8 mouse cellular contexts compared by ENCODE assay signal in genomic region chr8:126596721-126597120, GRCm38 (mm10). TPM values are rescaled to one million over a fixed set of nuclear protein-coding genes. Genes with fewer than 3 reads are reported as not detected.
DNase-seq lines count a peak whose midpoint lies in the region; ATAC-seq and TF ChIP-seq lines count a peak whose summit lies in the region.

No protein-coding gene starts in this region.

- H3K9ac ChIP-seq in heart, postnatal 0 days (replicated peaks; ENCODE audit: low read depth, low read length): 0 out of 2 replicates have a peak overlapping the region, but pooled peaks have one; percentile 60
- peak overlapping the region; percentile 5; the same call in 1 of the 2 replicates for H3K9ac ChIP-seq in liver, postnatal 0 days (replicated peaks)

- peak overlapping the region; percentile 76 for H3K4me2 ChIP-seq in heart, postnatal 0 days (ENCODE audit: low read depth, low read length)
- H3K4me2 ChIP-seq in liver, postnatal 0 days (ENCODE audit: low read depth, low read length): peak overlapping the region; percentile 78

- no peaks in the 10 kb centered on the region for H3K27me3 ChIP-seq in G1E (ENCODE audit: insufficient read depth, low read length)
- no peaks in the 10 kb centered on the region for H3K27me3 ChIP-seq in heart, postnatal 0 days (ENCODE audit: control insufficient read depth, insufficient read depth, low read length)
- no peaks in the 10 kb centered on the region for H3K27me3 ChIP-seq in liver, postnatal 0 days (ENCODE audit: insufficient read depth, low read length)

- peak overlapping the region; percentile 99; the same call in 1 of the 2 replicates for H3K4me3 ChIP-seq in G1E (ENCODE audit: low read depth, low read length)
- H3K4me3 ChIP-seq in heart, postnatal 0 days (ENCODE audit: low read depth, low read length): 0 out of 2 replicates have a peak overlapping the region, but pooled peaks have one; percentile 70
- H3K4me3 ChIP-seq in liver, postnatal 0 days (ENCODE audit: low read depth, low read length): no peak overlapping the region

- TF ChIP-seq CTCF in G1E (IDR thresholded peaks at IDR 0.05; ENCODE audit: low read depth, low read length): no peak
- no peak for TF ChIP-seq CTCF in heart, postnatal 0 days (IDR thresholded peaks at IDR 0.05; ENCODE audit: low read depth)
- TF ChIP-seq CTCF in liver, postnatal 0 days (IDR thresholded peaks at IDR 0.05; ENCODE audit: low read depth): no peak

- H3K36me3 ChIP-seq in G1E (replicated peaks): peaks cover 14% of the 10 kb centered on the region
- H3K36me3 ChIP-seq in heart, postnatal 0 days (replicated peaks; ENCODE audit: control insufficient read depth, insufficient read depth, low read length): peaks cover 10% of the 10 kb centered on the region
- H3K36me3 ChIP-seq in liver, postnatal 0 days (replicated peaks; ENCODE audit: insufficient read depth, low read length): peaks cover 5% of the 10 kb centered on the region; the same call in 1 of the 2 replicates

- peak; percentile 95 for DNase-seq in heart, adult 11 months
- no peak for DNase-seq in heart, adult 8-10 months (ENCODE audit: low spot score)
- no peak for DNase-seq in G1E (ENCODE audit: low spot score)
- DNase-seq in heart, postnatal 0 days (ENCODE audit: low spot score): no peak
- no peak for DNase-seq in liver, postnatal 0 days
- no peak for DNase-seq in gastrocnemius, adult 8-10 months (ENCODE audit: low spot score in 2 of 2)
- DNase-seq in frontal cortex, postnatal 10 days (ENCODE audit: low spot score in 2 of 2): no peak

- 66% methylated on average over 5 of the region's 5 CpGs for whole genome bisulfite sequencing in heart, postnatal 0 days
- WGBS in liver, postnatal 0 days (ENCODE audit: insufficient replicate concordance): 73% methylated on average over 5 of the region's 5 CpGs

- peak overlapping the region; percentile 98 for H3K27ac ChIP-seq in heart, postnatal 0 days (ENCODE audit: low read depth)
- H3K27ac ChIP-seq in liver, postnatal 0 days (ENCODE audit: low read depth): peak overlapping the region; percentile 98

- no peaks in the 10 kb centered on the region for H3K9me3 ChIP-seq in G1E (replicated peaks)
- no peaks in the 10 kb centered on the region for H3K9me3 ChIP-seq in heart, postnatal 0 days (replicated peaks; ENCODE audit: control insufficient read depth, low read length)
- H3K9me3 ChIP-seq in liver, postnatal 0 days (ENCODE audit: low read length): no peaks in the 10 kb centered on the region

- H3K4me1 ChIP-seq in G1E (ENCODE audit: insufficient read depth, low read depth, low read length): peaks cover 66% of the 10 kb centered on the region
- H3K4me1 ChIP-seq in heart, postnatal 0 days (ENCODE audit: control insufficient read depth, insufficient read depth): peaks cover 41% of the 10 kb centered on the region
- peaks cover 54% of the 10 kb centered on the region for H3K4me1 ChIP-seq in liver, postnatal 0 days (ENCODE audit: insufficient read depth)

- no peak for TF ChIP-seq EP300 in heart, postnatal 0 days (IDR thresholded peaks at IDR 0.05; ENCODE audit: low read depth)
- no peak for TF ChIP-seq EP300 in liver, postnatal 0 days (IDR thresholded peaks at IDR 0.05; ENCODE audit: low read depth)

- no peak for ATAC-seq in G1E (ENCODE audit: extremely low read depth, insufficient number of reproducible peaks, low FRiP score, poor library complexity, severe bottlenecking)
- no peak for ATAC-seq in heart, postnatal 0 days (ENCODE audit: insufficient read depth, low read depth)
- ATAC-seq in liver, postnatal 0 days: no peak
- ATAC-seq in inflammation-experienced regulatory T-cells, adult 6 months: no peak

RNA-seq across cellular contexts. Expression of gene Irf2bp2, which starts 2.9 kb away (rescaled TPM):
- 10 to 100 TPM; 41.8 to 60.9 (median 50.3) TPM for total RNA-seq in heart, adult 8-10 months (2022)
- total RNA-seq in G1E (2014; fragmentation: Nextera tagmentation): 231 and 246 TPM in 2 replicates
- 78.9 and 81.3 TPM in 2 replicates for total RNA-seq in G1E (2017)
- 101 and 106 TPM in 2 replicates for polyA plus RNA-seq in G1E (2012)
- 132 and 175 TPM in 2 replicates for total RNA-seq in heart, postnatal 0 days (2014; rRNA removed; ENCODE audit: low replicate concordance)
- polyA plus RNA-seq in heart, postnatal 0 days (2015; fragmentation: Nextera tagmentation; extraction: Ambion mirVana): 9.6 and 9.8 TPM in 2 replicates
- 5.0 and 6.2 TPM in 2 replicates for polyA plus RNA-seq in liver, postnatal 0 days (2015; fragmentation: Nextera tagmentation; extraction: Ambion mirVana)
- 10 to 100 TPM; 16.7 to 25.3 (median 24.5) TPM for polyA plus RNA-seq in inflammation-experienced regulatory T-cells, adult 6 months (2017; shearing (Covaris generic))
- total RNA-seq in gastrocnemius, adult 8-10 months (2022): 10 to 100 TPM; 22.2 to 31.2 (median 23.5) TPM
